Mouse (Mus musculus) adrenal gland, adult 10 weeks (tissue): Measurements from ENCODE around the gene Knstrn. TPM values are rescaled to one million over a fixed set of nuclear protein-coding genes. Genes with fewer than 3 reads are reported as not detected.

Experiments used
- polyA plus RNA-seq: library from polyadenylated mRNA; stranded (reverse); fragments of 350-450 nt; fragmentation: Illumina TruSeq; extraction: RNeasy Lipid Tissue Mini Kit (QIAGEN cat#74804); gene quantifications from one replicate; pipeline ENCODE4 v1.2.3, GENCODE M21; 2014; ENCODE audit warnings: low read depth, low replicate concordance

Gene Knstrn
- polyA plus RNA-seq = 2.3 TPM

GRCm38 (mm10) chr2:118813981-118814836 is at the start of gene Knstrn:
Gene Knstrn (plus strand): TSS chr2:118814003.

GRCm38 (mm10) chr2:118772158-118772874 is 41.5 kb upstream of the Knstrn start, which contains the start of gene Phgr1:
Gene Phgr1 (plus strand): TSS chr2:118772769.

GRCm38 (mm10) chr2:118779504-118780480 is 34.0 kb upstream of the Knstrn start, which contains the start of gene Disp2:
Gene Disp2 (plus strand): TSS chr2:118779719.

GRCm38 (mm10) chr2:118861454-118862339 is 47.9 kb downstream of the Knstrn start, which contains the start of gene Ivd:
Gene Ivd (plus strand): TSS chr2:118861954.

GRCm38 (mm10) chr2:118899981-118900825 is 86.4 kb downstream of the Knstrn start, which contains the start of gene Bahd1:
Gene Bahd1 (plus strand): TSS chr2:118900377.

Other genes with a start within 250 kb of the Knstrn start
- 3.8 TPM for gene Bub1b, start 215.8 kb upstream of the Knstrn start, polyA plus RNA-seq
- gene Pak6, start 150.7 kb upstream of the Knstrn start, polyA plus RNA-seq = 2.3 TPM
- 0.12 TPM for gene Ankrd63, start 110.0 kb upstream of the Knstrn start, polyA plus RNA-seq
- 0.64 TPM for gene Plcb2, start 85.6 kb upstream of the Knstrn start, polyA plus RNA-seq
- gene Inafm2, start 68.2 kb upstream of the Knstrn start, polyA plus RNA-seq = 35.5 TPM
- 2.0 TPM for gene Ccdc9b, start 51.3 kb upstream of the Knstrn start, polyA plus RNA-seq
- not detected for gene Phgr1, start 41.2 kb upstream of the Knstrn start, polyA plus RNA-seq
- gene Disp2, start 34.3 kb upstream of the Knstrn start, polyA plus RNA-seq = 11.0 TPM
- 81.6 TPM for gene Ivd, start 48.0 kb downstream of the Knstrn start, polyA plus RNA-seq
- gene Bahd1, start 86.4 kb downstream of the Knstrn start, polyA plus RNA-seq = 7.1 TPM
- gene Chst14, start 112.5 kb downstream of the Knstrn start, polyA plus RNA-seq = 3.5 TPM
- 16.0 TPM for gene Ccdc32, start 215.4 kb downstream of the Knstrn start, polyA plus RNA-seq
- gene Rpusd2, start 220.8 kb downstream of the Knstrn start, polyA plus RNA-seq = 4.3 TPM
- gene Knl1, start 233.1 kb downstream of the Knstrn start, polyA plus RNA-seq = 3.4 TPM